Mouse (Mus musculus) left cerebral cortex, adult 2 months (tissue): Measurements from ENCODE around the gene Itpk1. TPM values are rescaled to one million over a fixed set of nuclear protein-coding genes. Genes with fewer than 3 reads are reported as not detected.

Experiments
- DNase-seq, 2 experiments: peaks; one replicate each; pipeline ENCODE4 v3.0.0; 2021 to 2022; ENCODE audit warnings: low spot score in 2 of 2, mixed read lengths in 1 of 2; ENCODE audit errors: extremely low spot score in 1 of 2
- H3K27ac ChIP-seq: fragments of 200-600 bp; 2 replicates; pipeline ENCODE4 v1.8.1; 2022
- H3K4me3 ChIP-seq: fragments of 200-600 bp; 2 replicates; pipeline ENCODE4 v1.8.1; 2022
- CTCF ChIP-seq: fragments of 200-600 bp; IDR thresholded peaks from 2 replicates; pipeline ENCODE4 v1.8.1; 2022; ENCODE audit warnings: antibody characterized with exemption, mild to moderate bottlenecking, moderate library complexity
- intact Hi-C: fragments of 180-260 bp; cut with DNase I; formaldehyde crosslinking; loops from one replicate; pipeline ENCODE4 v1.15.1; 2025
- long read RNA-seq, 2 experiments: library from polyadenylated mRNA; stranded (forward); transcript quantifications; one replicate each; pipeline ENCODE4 v2.0.0; 2021; ENCODE audit warnings: borderline mapping rate in 2 of 2
- total RNA-seq, 2 experiments: library from RNA; stranded (reverse); gene quantifications; 2 replicates each; pipeline ENCODE4 v1.2.3; 2021

The Itpk1 gene
- 10 to 100 TPM; 52.3 to 54.9 TPM for total RNA-seq
- long read RNA-seq, experiment 1, transcript Itpk1-201 (10 exons, 2,918 nt): major isoform, 30 of 54 reads
- long read RNA-seq, experiment 1, partial matches to known transcripts: 4 of 54 reads
- long read RNA-seq, experiment 1, other reads (novel, unspliced or antisense): 20 of 54 reads
- long read RNA-seq, experiment 2, transcript Itpk1-201 (10 exons, 2,918 nt): major isoform, 14 of 22 reads
- long read RNA-seq, experiment 2, partial matches to known transcripts: 0 of 22 reads
- long read RNA-seq, experiment 2, other reads (novel, unspliced or antisense): 8 of 22 reads

DNA sequence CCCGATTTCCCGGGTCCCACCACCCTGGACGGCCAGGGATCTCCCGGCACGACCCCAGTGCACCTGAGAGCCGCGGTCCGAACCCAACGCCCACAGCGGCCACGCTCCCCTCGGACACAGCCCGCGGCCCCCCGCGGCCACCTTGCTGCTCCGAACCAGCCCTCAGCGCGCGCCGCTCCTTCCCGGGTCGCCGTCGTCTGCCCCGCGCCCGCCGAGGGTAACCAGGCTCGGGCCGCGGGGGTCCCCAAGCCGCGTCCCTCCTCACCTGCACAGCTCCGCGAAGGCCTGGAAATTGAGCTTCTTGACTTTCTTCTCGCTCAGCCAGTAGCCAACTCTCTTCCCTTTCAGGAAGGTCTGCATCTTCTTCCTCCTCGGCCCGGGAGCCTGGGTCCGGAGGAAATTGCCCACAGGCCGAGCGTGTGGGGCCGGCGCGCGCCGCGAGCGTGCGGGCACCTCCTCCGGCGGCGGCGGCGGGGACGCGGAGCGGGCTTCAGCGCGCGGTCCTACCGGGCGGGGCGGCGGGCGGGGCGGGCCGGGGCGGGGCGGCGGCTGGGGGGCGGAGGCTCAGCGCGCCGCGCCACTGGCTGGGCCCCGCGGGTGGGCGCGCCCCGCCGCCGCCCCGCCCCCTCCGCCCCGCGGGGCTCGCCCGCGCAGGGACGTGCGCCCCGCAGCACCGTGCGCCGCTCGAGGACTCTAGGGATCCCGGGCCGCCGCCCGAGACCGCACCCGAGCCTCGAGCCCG lies at the start of gene Itpk1:
Gene Itpk1 (minus strand): TSS at position 474 of the 742 bp plus-strand sequence.
- intact Hi-C loops: loop anchor here (2.0 to 5.0 kb wide), 2 partner anchors 126 to 177 kb away; no protein-coding TSS in a partner anchor
- peak within 1 kb of the TSS; percentile 80 for H3K4me3 ChIP-seq
- H3K27ac ChIP-seq: peak within 1 kb of the TSS; percentile 88
- no peak for TF ChIP-seq CTCF
- DNase-seq: peak; percentile 64 to 65

- intact Hi-C loops: no loop called here
- H3K4me3 ChIP-seq: no peak overlapping the region
- TF ChIP-seq CTCF: no peak
Measured at GRCm38 (mm10) chr12:102748256-102748655, 43.5 kb upstream of the Itpk1 start.

GRCm38 (mm10) chr12:102744839-102745238 lies 40.1 kb upstream of the Itpk1 start:
- intact Hi-C loops: no loop called here
- TF ChIP-seq CTCF: no peak; the same call in 1 of the 2 replicates
- DNase-seq: no peak
- no peak overlapping the region for H3K27ac ChIP-seq
- H3K4me3 ChIP-seq: peak overlapping the region; percentile 62

More at GRCm38 (mm10) chr12:102748256-102748655, 43.5 kb upstream of the Itpk1 start:
- H3K27ac ChIP-seq: no peak overlapping the region
- no peak for DNase-seq

GRCm38 (mm10) chr12:102743589-102744574 lies 39.2 kb upstream of the Itpk1 start, which contains the start of the genes Moap1 and Tmem251:
TSS of gene Moap1 (minus strand) at chr12:102743661.
TSS of gene Tmem251 (plus strand) at chr12:102743762.
- peak; percentile 16; the same call in 1 of the 2 replicates for TF ChIP-seq CTCF
- peak; percentile 89 to 90 for DNase-seq
- intact Hi-C loops: no loop called here
- peak within 1 kb of the TSS; percentile 62 for H3K4me3 ChIP-seq
- H3K27ac ChIP-seq: peak within 1 kb of the TSS; percentile 88

- Histone ChIP-seq H3K27ac (peak overlapping the region; percentile 88), H3K4me3 (peak overlapping the region; percentile 62)
- no peak for DNase-seq
- no peak for TF ChIP-seq CTCF
- intact Hi-C loops: no loop called here
Measured at GRCm38 (mm10) chr12:102743036-102743588, 38.4 kb upstream of the Itpk1 start.

DNA sequence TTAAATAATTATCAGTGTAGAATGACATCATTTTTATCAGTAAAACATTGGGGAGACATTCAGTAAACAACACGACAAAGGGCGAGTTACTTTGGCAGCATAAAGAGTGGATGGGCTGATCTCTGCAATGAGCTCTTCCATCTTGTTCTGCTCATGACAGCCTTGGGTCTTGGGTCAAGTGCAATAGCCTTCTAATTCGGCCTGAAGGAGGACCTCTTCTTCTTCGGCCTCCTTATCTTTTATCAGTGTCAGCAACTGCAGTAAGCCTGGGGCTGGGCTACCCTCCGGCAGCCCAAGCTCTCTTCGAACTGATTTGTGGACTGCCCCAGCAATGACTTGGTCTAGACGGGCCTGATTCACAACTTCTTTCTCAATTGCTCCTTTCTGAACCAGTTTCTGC lies 37.3 kb upstream of the Itpk1 start:
- Histone ChIP-seq H3K4me3 (peak overlapping the region; percentile 62), H3K27ac (no peak overlapping the region; the same call in 1 of the 2 replicates)
- intact Hi-C loops: no loop called here
- no peak for DNase-seq
- no peak for TF ChIP-seq CTCF

DNA sequence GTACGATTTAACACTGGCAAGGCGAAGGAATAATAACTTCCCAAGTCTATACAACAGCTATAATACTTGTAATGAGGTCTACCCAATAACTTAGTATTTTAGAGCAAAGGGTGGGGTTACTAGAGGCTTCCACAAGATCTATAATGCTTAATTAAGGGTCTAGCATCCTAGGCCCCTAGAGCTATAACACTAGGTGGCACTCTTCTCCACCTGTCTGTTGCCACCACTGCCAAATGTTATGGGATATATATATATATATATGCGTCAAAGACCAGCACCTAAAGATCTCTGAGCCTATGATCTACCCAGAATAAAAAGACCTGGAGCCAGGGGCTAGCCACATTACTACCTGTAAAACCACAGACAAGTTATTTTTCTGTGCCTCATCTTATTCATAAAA lies 35.6 kb upstream of the Itpk1 start:
- DNase-seq: no peak
- intact Hi-C loops: no loop called here
- H3K27ac ChIP-seq: no peak overlapping the region
- peak; percentile 64 for TF ChIP-seq CTCF
- no peak overlapping the region for H3K4me3 ChIP-seq

- intact Hi-C loops: no loop called here
Measured at GRCm38 (mm10) chr12:102739096-102739495, 34.4 kb upstream of the Itpk1 start.

DNA sequence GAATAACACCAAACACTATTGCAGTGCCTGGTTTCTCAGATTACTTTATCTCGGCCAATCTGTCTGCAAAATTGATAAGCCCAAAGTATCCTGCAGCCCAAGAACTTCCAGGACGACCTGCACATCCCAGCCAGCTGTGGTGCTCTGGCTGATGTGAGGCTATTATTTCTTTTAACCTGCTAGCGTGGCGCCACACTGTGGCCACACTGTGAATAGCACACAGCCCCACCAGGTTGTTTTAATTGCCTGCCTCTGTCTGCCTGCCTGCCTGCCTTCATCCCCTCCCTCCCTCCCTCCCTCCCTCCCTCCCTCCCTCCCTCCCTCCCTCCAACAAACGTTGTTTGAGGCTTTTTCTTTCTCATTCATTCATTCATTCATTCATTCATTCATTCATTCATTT lies 28.7 kb upstream of the Itpk1 start:
- Histone ChIP-seq H3K27ac (no peak overlapping the region), H3K4me3 (no peak overlapping the region)
- intact Hi-C loops: no loop called here
- TF ChIP-seq CTCF: peak; percentile 59
- peak in 1 of 2 experiments; percentile 49 for DNase-seq

More at GRCm38 (mm10) chr12:102739096-102739495, 34.4 kb upstream of the Itpk1 start:
- no peak for TF ChIP-seq CTCF
- Histone ChIP-seq H3K27ac (no peak overlapping the region), H3K4me3 (no peak overlapping the region)
- no peak for DNase-seq

- no peak for TF ChIP-seq CTCF
- intact Hi-C loops: no loop called here
- DNase-seq: no peak
- Histone ChIP-seq H3K4me3 (peak overlapping the region; percentile 27), H3K27ac (peak overlapping the region; percentile 4; the same call in 1 of the 2 replicates)
Measured at GRCm38 (mm10) chr12:102730798-102731619, 26.3 kb upstream of the Itpk1 start.
